Mouse (Mus musculus) megakaryocyte-erythroid progenitor cell, adult 5 weeks (primary cell): ENCODE measurements around the gene Supv3l1. TPM values are rescaled to one million over a fixed set of nuclear protein-coding genes. Genes with fewer than 3 reads are reported as not detected.

Experiments
- polyA plus RNA-seq: library from polyadenylated mRNA; stranded (reverse); fragments of >175 nt; gene quantifications from 2 replicates; pipeline ENCODE4 v1.2.3, GENCODE M21; 2012

Supv3l1 gene
- 18.6 and 27.3 TPM in 2 replicates for polyA plus RNA-seq

DNA sequence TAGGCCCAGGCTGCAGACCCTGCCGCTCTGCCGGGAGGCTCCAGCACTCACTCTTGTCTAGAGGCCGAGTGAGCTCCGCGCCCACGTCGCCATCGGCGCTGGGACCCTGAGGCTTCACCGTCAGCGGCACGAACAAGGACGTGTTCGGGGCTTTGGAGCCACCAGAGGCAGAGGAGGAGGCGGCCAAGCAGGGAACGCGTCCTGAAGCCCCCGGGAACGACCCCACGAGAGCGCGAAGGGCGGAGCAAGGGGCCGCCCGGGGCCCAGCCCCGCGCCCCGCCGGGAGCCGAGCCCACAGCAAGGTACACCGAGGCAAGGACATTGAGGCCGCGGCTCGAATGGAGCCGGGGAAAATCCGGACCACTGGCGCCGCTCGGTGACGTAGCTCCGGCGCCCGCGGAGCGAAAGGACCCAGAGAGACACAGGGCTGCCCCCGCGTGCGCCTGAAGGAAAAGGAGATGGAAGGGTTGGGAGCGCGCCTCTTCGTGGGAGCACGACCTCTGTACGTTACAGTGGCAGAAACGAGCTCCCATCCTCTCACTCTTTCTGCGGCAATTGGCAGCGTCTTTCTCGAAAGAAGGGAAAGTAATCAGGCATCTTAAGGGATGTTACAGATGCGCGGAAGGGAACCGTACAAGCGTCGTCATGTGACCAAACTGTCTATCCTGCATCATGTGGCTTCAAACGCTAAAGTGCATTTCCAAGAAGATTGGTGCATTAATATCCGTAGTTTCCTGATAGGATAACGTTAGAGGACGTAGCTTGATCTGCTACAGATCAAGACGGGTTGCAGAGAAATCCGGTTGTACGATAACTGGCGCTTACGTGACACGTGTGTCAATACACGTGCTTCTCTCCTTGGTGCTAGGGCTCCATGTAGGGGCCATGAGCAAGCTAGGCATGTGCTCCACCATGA is at the start of gene Supv3l1, which contains the start of gene 4930507D05Rik:
Supv3l1 (minus strand) TSS at position 375 of the 916 bp plus-strand sequence.
4930507D05Rik (plus strand) TSS at position 126 of the 916 bp plus-strand sequence.

DNA sequence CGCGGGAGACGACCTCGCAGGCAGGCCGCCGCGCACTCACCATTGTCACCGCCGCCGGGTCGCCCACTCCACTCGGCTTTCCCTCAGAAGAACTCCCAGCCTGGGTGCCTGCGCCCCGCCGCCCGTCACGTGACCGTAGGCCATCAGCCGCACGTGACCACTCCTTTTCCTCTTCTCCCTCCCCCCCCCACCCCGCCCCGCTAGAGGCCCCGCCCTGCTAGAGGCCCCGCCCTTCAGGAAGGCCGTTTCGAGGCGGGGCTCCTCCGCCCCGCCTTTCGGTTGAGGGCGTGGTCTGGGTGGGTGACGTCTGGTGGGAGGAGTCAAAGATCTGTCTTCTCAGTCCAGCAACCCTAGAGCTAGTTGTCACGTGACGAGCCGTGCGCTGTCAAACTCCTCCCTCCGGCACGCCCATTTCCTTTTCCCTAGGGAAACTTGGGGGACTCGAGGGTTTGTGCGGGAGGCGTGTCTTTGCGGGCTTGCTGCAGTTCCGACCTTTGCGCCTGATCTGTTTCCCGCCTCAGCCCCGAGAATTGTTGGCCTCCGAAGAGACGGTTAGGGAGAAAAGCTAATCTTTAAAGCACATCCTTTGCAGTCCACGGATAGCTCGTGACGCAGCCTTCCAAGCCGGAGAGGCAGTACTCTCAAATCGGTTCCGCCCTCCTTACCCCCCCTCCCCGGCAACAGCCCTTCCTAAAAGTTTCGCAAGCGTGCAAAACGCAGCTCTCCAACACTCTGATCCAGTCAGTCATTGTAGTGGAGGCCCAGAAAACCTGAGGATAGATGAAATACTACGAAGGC is 37.3 kb upstream of the Supv3l1 start, which contains the start of gene Vps26a:
Vps26a (minus strand) TSS at position 188 of the 798 bp plus-strand sequence.

DNA sequence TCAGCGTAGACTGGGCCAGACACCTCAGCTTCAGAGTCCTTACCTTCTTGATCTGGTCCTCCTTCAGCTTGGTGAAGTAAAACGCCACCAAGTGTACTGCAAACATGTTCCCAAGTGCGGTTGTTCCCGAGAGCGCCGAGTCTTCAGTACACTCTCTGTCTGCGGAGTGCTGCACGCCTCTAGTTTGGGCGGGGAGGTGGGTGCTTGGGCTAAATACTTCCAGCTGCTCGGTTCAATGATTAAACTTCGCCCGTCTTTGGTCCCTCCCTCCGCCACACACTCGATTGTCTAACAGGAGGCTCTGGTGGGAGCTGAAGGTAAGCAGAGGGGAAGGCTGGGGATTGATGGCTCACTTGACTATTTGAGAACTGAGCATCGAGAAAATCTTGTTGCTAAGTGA is 27.3 kb downstream of the Supv3l1 start, which contains the start of gene Hkdc1:
Hkdc1 (minus strand) TSS at position 237 of the 400 bp plus-strand sequence.

DNA sequence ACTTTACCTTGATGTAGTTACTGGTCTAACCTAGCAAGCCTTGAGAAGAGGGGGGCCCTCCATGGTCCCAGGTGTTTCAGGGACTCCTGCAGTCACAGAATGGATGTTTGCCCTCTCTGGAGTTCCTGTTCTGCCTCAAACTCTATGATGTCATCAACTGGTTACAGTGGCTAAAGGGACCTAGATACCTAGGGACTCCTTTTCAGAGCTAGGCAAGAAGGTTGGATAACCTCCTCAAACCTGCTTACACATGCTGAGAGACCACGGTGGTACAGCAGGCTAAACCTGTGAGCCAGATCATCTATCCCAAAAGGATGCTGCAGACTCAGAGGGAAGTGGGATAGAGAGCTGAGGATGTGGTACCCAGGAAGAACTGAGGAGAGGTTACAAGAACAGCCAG is 69.7 kb downstream of the Supv3l1 start, which contains the start of gene Hk1:
Hk1 (minus strand) TSS at position 101 of the 400 bp plus-strand sequence.

Other genes starting within 250 kb of the Supv3l1 start
- gene Tspan15, start 218.5 kb downstream of the Supv3l1 start, polyA plus RNA-seq = 0.35 and 0.45 TPM in 2 replicates
- gene Tacr2, start 197.3 kb downstream of the Supv3l1 start, polyA plus RNA-seq = not detected in 2 replicates
- 254 and 322 TPM in 2 replicates for gene Hk1, start 69.8 kb downstream of the Supv3l1 start, polyA plus RNA-seq
- gene Hkdc1, start 27.2 kb downstream of the Supv3l1 start, polyA plus RNA-seq = 0.02 TPM in 1 of 2 replicates, not detected in the other
- 0.18 and 0.41 TPM in 2 replicates for gene 4930507D05Rik, start 249 bp downstream of the Supv3l1 start, polyA plus RNA-seq
- gene Vps26a, start 37.1 kb upstream of the Supv3l1 start, polyA plus RNA-seq = 11.1 and 11.4 TPM in 2 replicates
- 890 and 940 TPM in 2 replicates for gene Srgn, start 77.7 kb upstream of the Supv3l1 start, polyA plus RNA-seq
- 6.3 and 6.7 TPM in 2 replicates for gene Kif1bp, start 128.7 kb upstream of the Supv3l1 start, polyA plus RNA-seq
- gene Ddx21, start 152.5 kb upstream of the Supv3l1 start, polyA plus RNA-seq = 90.8 and 142 TPM in 2 replicates
- 97.3 and 136 TPM in 2 replicates for gene Ddx50, start 201.5 kb upstream of the Supv3l1 start, polyA plus RNA-seq